Mouse (Mus musculus) embryonic facial prominence, embryonic 11.5 days (tissue): ENCODE results near the gene Ttc25. TPM values are rescaled to one million over a fixed set of nuclear protein-coding genes. Genes with fewer than 3 reads are reported as not detected.
A peak's percentile ranks its signal among the peaks of the same experiment; 100 is the strongest.
"Not testable (repeated sequence)": the region's sequence is repeated elsewhere in the genome, so short reads cannot be mapped to it uniquely, and the experiment has no call there.

Experiments
- ATAC-seq: fragments of 200-750 bp; cut with Nextera tagmentation; replicated peaks from 2 replicates; pipeline ENCODE4 v1.8.0; 2017; ENCODE audit warnings: low read depth; ENCODE audit not compliant: insufficient number of reproducible peaks, low FRiP score, low TSS enrichment
- DNase-seq: peaks from one replicate; pipeline ENCODE4 v3.0.0-alpha.2; 2015; ENCODE audit warnings: low spot score
- H3K27ac ChIP-seq: fragments of 300-500 bp; sonication (generic); replicated peaks from 2 replicates; pipeline ENCODE4 v1.5.1; 2014; ENCODE audit warnings: mild to moderate bottlenecking, low read depth, low read length, control low read depth
- H3K27me3 ChIP-seq: fragments of 300-500 bp; sonication (generic); 2 replicates; pipeline ENCODE4 v1.6.1; 2014; ENCODE audit warnings: mild to moderate bottlenecking, low read length, moderate library complexity, mixed read lengths; ENCODE audit not compliant: control insufficient read depth, insufficient read depth
- H3K36me3 ChIP-seq: fragments of 300-500 bp; sonication (generic); replicated peaks from 2 replicates; pipeline ENCODE4 v1.6.1; 2014; ENCODE audit warnings: low read depth, mild to moderate bottlenecking, low read length, moderate library complexity, mixed read lengths; ENCODE audit not compliant: control insufficient read depth, insufficient read depth
- H3K4me1 ChIP-seq: fragments of 300-500 bp; sonication (generic); 2 replicates; pipeline ENCODE4 v1.6.1; 2014; ENCODE audit warnings: low read length, mixed read lengths; ENCODE audit not compliant: control insufficient read depth, insufficient read depth
- H3K4me2 ChIP-seq: fragments of 300-500 bp; sonication (generic); 2 replicates; pipeline ENCODE4 v1.6.1; 2014; ENCODE audit warnings: low read depth, mild to moderate bottlenecking, control low read depth, low read length, moderate library complexity
- H3K4me3 ChIP-seq: fragments of 300-500 bp; sonication (generic); 2 replicates; pipeline ENCODE4 v1.5.1; 2014; ENCODE audit warnings: low read depth, low read length, control low read depth
- H3K9ac ChIP-seq: fragments of 300-500 bp; sonication (generic); replicated peaks from 2 replicates; pipeline ENCODE4 v1.6.1; 2014; ENCODE audit warnings: mild to moderate bottlenecking, control low read depth, low read length
- H3K9me3 ChIP-seq: fragments of 300-500 bp; sonication (generic); replicated peaks from 2 replicates; pipeline ENCODE4 v1.6.1; 2016; ENCODE audit warnings: mild to moderate bottlenecking, low read length, inconsistent platforms, mixed read lengths; ENCODE audit not compliant: control insufficient read depth
- WGBS: fragments of 180-500 bp; shearing (Covaris S2); extraction: QIAGEN DNeasy Blood & Tissue Kit; methylation state at CpG from one replicate; pipeline ENCODE4 v1.1.7; 2014; 5-methylcytosine and 5-hydroxymethylcytosine counted together
- polyA plus RNA-seq: library from polyadenylated mRNA; unstranded; fragments of >200 nt; fragmentation: Nextera tagmentation; extraction: Ambion mirVana; gene quantifications from 2 replicates; pipeline ENCODE4 v1.2.1, GENCODE M21; 2014

Gene Ttc25
- polyA plus RNA-seq, 1 experiment from 2014 or later = 1.4 TPM

- DNase-seq, H3K4me3 ChIP-seq, H3K4me2 ChIP-seq, H3K27ac ChIP-seq, H3K4me1 ChIP-seq, H3K36me3 ChIP-seq, H3K27me3 ChIP-seq, H3K9ac ChIP-seq, H3K9me3 ChIP-seq, ATAC-seq: not testable (repeated sequence)
- WGBS = 76% methylated on average over 6 of the region's 6 CpGs
Observed at GRCm38 (mm10) chr11:100534821-100535220, 10.6 kb upstream of the Ttc25 start.

- no peak for DNase-seq
- Histone ChIP-seq H3K27ac (no peak overlapping the region), H3K4me3 (no peak overlapping the region), H3K36me3 (no peaks in the 10 kb centered on the region), H3K9me3 (no peaks in the 10 kb centered on the region), H3K27me3 (no peaks in the 10 kb centered on the region; the same call in 1 of the 2 replicates), H3K9ac (no peak overlapping the region), H3K4me2 (no peak overlapping the region), H3K4me1 (no peaks in the 10 kb centered on the region)
- 84% methylated on average over 1 of the region's 1 CpGs for WGBS
- ATAC-seq = no peak
Observed at GRCm38 (mm10) chr11:100535996-100536395, 9.4 kb upstream of the Ttc25 start.

DNA sequence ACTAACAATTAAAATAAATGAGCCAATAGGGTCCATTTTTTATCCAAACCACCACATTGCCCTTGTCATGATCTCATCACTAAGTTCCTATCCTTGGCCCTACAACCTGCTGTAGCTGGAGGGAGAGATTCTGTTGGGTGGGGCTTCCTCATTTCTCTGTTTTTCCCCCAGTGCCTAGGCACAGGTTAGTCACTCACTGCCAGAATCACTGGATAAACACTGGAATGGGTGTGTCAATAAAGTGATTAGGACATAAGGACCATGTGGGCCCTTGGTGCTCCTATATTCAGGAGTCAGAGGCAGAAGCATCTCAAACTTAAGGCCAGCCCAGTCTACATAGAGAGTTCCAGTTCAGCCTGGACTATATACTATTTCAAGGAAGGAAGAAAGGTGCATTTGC is 8.9 kb upstream of the Ttc25 start:
- no peaks in the 10 kb centered on the region; the same call in 1 of the 2 replicates for H3K27me3 ChIP-seq
- H3K9me3 ChIP-seq = no peaks in the 10 kb centered on the region
- H3K4me3 ChIP-seq = no peak overlapping the region
- H3K9ac ChIP-seq = no peak overlapping the region
- H3K36me3 ChIP-seq = no peaks in the 10 kb centered on the region
- no peak overlapping the region for H3K27ac ChIP-seq
- DNase-seq (no peak), ATAC-seq (no peak)
- no peaks in the 10 kb centered on the region for H3K4me1 ChIP-seq
- no peak overlapping the region for H3K4me2 ChIP-seq

DNA sequence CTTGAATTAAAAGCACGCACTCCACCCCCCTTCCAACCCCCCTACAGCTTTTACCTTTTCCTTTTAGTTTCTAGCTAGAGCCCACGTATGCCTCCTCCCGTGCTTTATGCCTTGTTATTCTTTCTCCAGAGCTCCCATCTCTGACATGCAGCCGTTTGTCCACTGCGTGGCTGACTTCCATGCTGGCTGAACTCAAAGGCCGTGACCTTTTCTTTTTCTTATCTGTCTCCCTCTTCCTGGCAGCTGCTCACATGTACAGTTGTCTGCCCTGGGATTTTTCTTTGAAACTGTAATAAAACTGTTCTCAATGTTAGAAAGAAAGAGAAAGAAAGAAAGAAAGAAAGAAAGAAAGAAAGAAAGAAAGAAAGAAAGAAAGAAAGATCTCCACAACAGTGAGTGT is 4.4 kb upstream of the Ttc25 start:
- no peak for DNase-seq
- 56% methylated on average over 6 of the region's 6 CpGs for WGBS
- H3K9me3 ChIP-seq = no peaks in the 10 kb centered on the region

GRCm38 (mm10) chr11:100541577-100541976 is 3.8 kb upstream of the Ttc25 start:
- ATAC-seq (no peak), DNase-seq (no peak)
- Histone ChIP-seq H3K4me1 (no peaks in the 10 kb centered on the region), H3K4me3 (no peak overlapping the region), H3K27ac (no peak overlapping the region), H3K36me3 (no peaks in the 10 kb centered on the region), H3K9me3 (no peaks in the 10 kb centered on the region), H3K4me2 (no peak overlapping the region), H3K9ac (no peak overlapping the region), H3K27me3 (no peaks in the 10 kb centered on the region; the same call in 1 of the 2 replicates)
- 85% methylated on average over 2 of the region's 2 CpGs for WGBS

More for the DNA sequence above, 4.4 kb upstream of the Ttc25 start:
- H3K4me3 ChIP-seq = no peak overlapping the region
- H3K9ac ChIP-seq = no peak overlapping the region
- ATAC-seq = no peak
- H3K27ac ChIP-seq = no peak overlapping the region
- H3K4me1 ChIP-seq = no peaks in the 10 kb centered on the region
- H3K4me2 ChIP-seq = no peak overlapping the region
- no peaks in the 10 kb centered on the region for H3K36me3 ChIP-seq
- no peaks in the 10 kb centered on the region; the same call in 1 of the 2 replicates for H3K27me3 ChIP-seq

DNA sequence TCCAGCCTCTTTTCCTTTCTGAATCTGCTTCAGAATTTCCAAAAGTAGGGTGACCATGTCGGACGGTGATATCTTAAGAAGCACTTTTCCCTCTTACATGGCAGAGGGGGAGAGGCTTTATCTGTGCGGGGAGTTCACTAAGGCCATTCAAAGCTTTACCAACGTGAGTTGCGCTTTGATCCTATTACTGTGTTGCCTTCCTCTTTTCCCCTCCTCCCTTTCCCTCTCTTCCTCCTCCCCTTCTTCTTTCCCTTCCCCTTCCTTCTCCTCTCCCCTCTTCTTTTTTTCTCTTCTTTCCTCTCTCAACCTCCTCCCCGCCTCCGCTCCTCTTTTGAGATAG is 309 bp downstream of the Ttc25 start:
- WGBS = 26% methylated on average over 7 of the region's 7 CpGs
- H3K27ac ChIP-seq = peak overlapping the region; percentile 22; the same call in 1 of the 2 replicates
- H3K9me3 ChIP-seq = no peaks in the 10 kb centered on the region
- H3K36me3 ChIP-seq = no peaks in the 10 kb centered on the region
- H3K27me3 ChIP-seq = no peaks in the 10 kb centered on the region
- H3K4me3 ChIP-seq = peak overlapping the region; percentile 40
- peak overlapping the region; percentile 50 for H3K9ac ChIP-seq
- peak overlapping the region; percentile 67 for H3K4me2 ChIP-seq
- no peaks in the 10 kb centered on the region for H3K4me1 ChIP-seq
- DNase-seq (no peak), ATAC-seq (no peak)

GRCm38 (mm10) chr11:100546955-100547354 is 1.5 kb downstream of the Ttc25 start:
- DNase-seq (no peak), ATAC-seq (no peak)
- no peaks in the 10 kb centered on the region for H3K36me3 ChIP-seq
- no peak overlapping the region for H3K4me2 ChIP-seq
- H3K27ac ChIP-seq = no peak overlapping the region
- H3K27me3 ChIP-seq = no peaks in the 10 kb centered on the region
- H3K9me3 ChIP-seq = no peaks in the 10 kb centered on the region
- H3K4me1 ChIP-seq = no peaks in the 10 kb centered on the region
- no peak overlapping the region for H3K4me3 ChIP-seq
- 87% methylated on average over 6 of the region's 6 CpGs for WGBS
- no peak overlapping the region for H3K9ac ChIP-seq

- Histone ChIP-seq H3K27me3 (no peaks in the 10 kb centered on the region), H3K4me2 (no peak overlapping the region), H3K4me3 (no peak overlapping the region), H3K9me3 (no peaks in the 10 kb centered on the region), H3K9ac (no peak overlapping the region), H3K36me3 (no peaks in the 10 kb centered on the region), H3K27ac (no peak overlapping the region), H3K4me1 (no peaks in the 10 kb centered on the region)
- DNase-seq (no peak), ATAC-seq (no peak)
- 77% methylated on average over 6 of the region's 6 CpGs for WGBS
Observed at GRCm38 (mm10) chr11:100548141-100548540, 2.7 kb downstream of the Ttc25 start.
